Mouse (Mus musculus): ENCODE measurements around the gene Hoxb6. TPM values are rescaled to one million over a fixed set of nuclear protein-coding genes. Genes with fewer than 3 reads are reported as not detected.
A peak's percentile ranks its signal among the peaks of the same experiment; 100 is the strongest.

Hoxb6 gene
- total RNA-seq, 2 experiments from 2014 or later = not detected

DNA sequence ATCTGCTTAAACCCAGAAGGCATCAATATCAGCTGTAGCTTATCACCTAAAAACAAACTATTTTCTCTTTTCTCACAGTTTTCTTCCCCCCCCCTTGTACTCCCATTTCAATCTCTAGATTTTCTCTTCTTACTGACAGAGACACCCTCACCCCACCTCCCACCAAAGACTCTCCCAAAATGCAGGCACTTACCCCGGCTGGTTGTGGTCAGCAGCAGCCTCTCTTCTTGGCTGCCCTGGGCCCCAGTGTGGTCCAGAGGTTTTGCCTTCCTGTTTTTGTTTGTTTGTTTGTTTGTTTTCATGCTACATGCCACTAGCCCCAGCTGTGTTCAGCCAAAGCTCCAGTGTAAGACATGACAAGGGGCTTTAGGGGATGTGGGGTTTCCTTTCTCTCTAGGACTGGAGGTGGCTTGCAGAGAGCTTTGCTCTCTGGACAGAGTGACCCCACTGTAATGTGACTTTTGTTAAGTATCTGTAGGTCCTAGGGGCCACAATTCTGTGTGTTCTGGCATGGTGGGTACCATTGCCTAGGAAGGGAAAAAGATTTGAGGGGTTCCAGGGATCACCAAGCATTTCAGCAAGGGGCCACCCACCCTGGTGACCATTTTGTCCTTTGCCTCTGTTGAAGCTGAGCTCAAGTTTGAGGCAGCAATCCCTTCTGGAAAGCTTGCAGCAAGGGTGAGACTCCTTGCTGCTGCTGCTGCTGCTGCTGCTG is 24.1 kb upstream of the Hoxb6 start:
- DNase-seq = no peak
- intact Hi-C loops (cut with DNase I) = no loop called here

- no peak for DNase-seq
Observed at GRCm38 (mm10) chr11:96269869-96270268, 22.4 kb upstream of the Hoxb6 start.

DNA sequence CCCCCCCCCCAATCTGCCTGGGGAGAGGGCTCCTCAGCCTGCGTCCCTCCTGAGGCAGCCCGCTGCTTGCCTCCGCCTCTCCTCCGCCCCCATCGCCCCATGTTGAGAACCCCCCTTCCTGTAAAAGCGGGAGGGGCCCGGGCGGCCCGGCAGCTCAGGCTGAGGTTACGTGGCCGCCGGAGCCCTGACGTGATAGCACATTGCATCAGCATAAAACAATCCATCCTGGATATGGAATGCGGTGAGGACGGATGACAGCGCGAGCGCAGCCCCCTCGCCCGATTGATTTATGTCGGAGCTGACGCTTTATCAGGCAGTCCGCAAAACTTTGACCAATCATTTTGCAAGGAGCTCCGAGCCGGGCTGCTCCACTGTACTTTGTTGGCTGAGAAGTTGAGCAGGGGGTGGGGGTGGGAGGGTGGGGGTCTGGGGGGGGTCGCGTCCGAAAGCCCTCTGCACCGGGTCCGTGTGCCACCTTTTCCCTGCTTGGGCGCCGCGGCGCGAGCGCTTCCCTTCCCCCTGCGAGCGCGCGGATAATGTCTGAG is 21.2 kb upstream of the Hoxb6 start, which contains the start of gene Hoxb9:
TSS of gene Hoxb9 (plus strand) at position 462 of the 545 bp plus-strand sequence.
- intact Hi-C loops (cut with DNase I) = loop anchor here (10.0 kb wide), 1 partner anchor 266 kb away; the partner anchor contains the start of gene Igf2bp1
- no peak for DNase-seq

More at GRCm38 (mm10) chr11:96269869-96270268, 22.4 kb upstream of the Hoxb6 start:
- intact Hi-C loops (cut with DNase I) = loop anchor here (10.0 kb wide), 1 partner anchor 265 kb away; the partner anchor contains the start of gene Igf2bp1

- no peak for DNase-seq
- intact Hi-C loops (cut with DNase I) = loop anchor here (10.0 kb wide), 1 partner anchor 267 kb away; the partner anchor contains the start of gene Igf2bp1
Observed at GRCm38 (mm10) chr11:96271541-96272011, 20.7 kb upstream of the Hoxb6 start.

- DNase-seq = no peak
- intact Hi-C loops (cut with DNase I) = loop anchor here (10.0 kb wide), 1 partner anchor 267 kb away; the partner anchor contains the start of gene Igf2bp1
Observed at GRCm38 (mm10) chr11:96272024-96272921, 20.0 kb upstream of the Hoxb6 start.

GRCm38 (mm10) chr11:96274428-96274827 is 17.8 kb upstream of the Hoxb6 start:
- intact Hi-C loops (cut with DNase I) = loop anchor here (10.0 kb wide), 1 partner anchor 270 kb away; the partner anchor contains the start of gene Igf2bp1
- no peak for DNase-seq

- no peak for DNase-seq
- intact Hi-C loops (cut with DNase I) = loop anchor here (5.0 to 10.0 kb wide), 2 partner anchors 271 to 396 kb away; partner anchors contain the start of gene Igf2bp1
Observed at GRCm38 (mm10) chr11:96275896-96276295, 16.4 kb upstream of the Hoxb6 start.

DNA sequence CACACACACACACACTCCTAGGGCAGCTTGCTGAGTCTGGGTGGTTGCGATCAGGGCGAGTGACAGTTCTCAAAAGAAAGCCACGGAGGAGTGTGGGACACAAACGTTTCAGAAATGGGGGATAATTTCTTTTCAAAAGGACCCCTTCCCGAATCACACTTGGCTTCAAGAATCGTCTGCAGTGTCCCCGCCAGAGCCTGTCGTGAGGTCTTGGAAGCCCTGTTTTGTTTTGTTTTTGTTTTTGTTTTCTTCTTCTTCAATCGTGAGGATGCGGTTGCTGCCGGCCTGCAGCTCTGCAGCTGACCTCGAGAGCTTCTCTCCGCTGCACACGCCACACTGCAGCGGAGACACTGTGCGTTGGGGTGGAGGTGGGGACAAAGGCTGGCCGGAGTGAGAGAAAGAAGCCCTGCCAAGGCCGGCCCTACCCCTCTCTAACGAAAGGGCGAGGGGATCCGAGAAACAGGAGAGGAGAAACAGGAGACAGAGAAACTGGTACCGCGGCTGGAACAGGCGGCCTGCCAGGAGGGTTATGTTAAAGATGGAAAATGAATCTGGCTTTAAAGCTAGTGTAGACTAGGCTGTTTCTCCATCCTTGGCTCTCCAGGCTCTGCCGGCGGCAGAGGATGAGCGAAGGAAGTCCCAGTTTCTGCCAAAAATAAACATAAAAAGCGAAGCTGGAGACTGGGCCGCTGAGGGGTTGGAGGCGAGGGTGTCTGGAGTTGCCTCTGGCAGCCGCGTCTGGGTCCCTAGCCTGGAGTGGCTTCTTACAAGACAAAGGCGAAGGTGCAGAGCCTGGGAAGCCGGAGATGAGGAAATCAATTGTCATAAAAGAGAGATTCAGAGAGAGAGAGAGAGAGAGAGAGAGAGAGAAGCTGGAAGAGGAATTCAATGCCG is 14.9 kb upstream of the Hoxb6 start:
- intact Hi-C loops (cut with DNase I) = loop anchor here (1.0 to 10.0 kb wide), 6 partner anchors 17 to 583 kb away; partner anchors contain the start of gene Igf2bp1
- no peak for DNase-seq

DNA sequence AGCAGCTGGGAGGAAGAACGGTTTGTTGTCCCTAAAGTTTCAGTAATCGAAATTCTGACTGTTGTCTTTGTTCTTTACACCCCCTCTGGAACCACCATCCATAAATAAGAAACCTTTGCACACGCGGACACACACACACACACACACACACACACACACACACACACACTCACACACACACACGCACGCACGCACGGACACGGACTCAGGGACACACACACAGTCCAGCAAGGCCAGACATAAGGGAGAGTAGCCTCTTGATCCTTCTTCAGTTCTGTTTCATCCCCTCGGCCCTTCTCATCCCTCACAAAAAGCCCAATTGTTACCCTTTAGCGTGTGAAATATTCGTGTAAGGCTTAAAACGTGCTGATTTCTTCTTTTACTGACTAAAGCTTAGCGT is 14.0 kb upstream of the Hoxb6 start:
- intact Hi-C loops (cut with DNase I) = loop anchor here (2.0 to 10.0 kb wide), 5 partner anchors 16 to 582 kb away; partner anchors contain the start of gene Igf2bp1
- no peak for DNase-seq

DNA sequence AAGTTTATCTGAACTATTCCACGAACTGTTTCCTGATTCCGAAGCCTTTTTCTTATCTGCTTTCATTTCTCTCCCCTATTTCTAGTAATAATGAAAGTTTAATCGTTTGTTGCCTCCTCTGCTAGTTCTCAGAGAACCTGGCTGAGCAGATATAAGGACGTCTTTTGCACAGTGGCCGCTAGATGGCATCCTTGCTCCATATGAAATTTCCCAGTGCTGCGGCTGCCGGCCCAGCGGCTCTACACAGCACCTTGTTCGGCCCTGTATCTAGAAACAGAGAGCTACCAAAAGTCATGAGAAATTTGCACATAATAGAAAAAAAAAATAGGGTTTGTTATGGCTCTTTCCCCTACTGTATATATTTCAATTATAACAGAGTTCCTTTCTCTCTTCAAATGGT is 13.5 kb upstream of the Hoxb6 start:
- intact Hi-C loops (cut with DNase I) = loop anchor here (1.0 to 10.0 kb wide), 6 partner anchors 16 to 582 kb away; partner anchors contain the start of gene Igf2bp1
- DNase-seq = peak; percentile 89 to 90

- DNase-seq = no peak
- intact Hi-C loops (cut with DNase I) = loop anchor here (1.0 to 10.0 kb wide), 6 partner anchors 15 to 581 kb away; partner anchors contain the start of gene Igf2bp1
Observed at GRCm38 (mm10) chr11:96279421-96280233, 12.6 kb upstream of the Hoxb6 start.

DNA sequence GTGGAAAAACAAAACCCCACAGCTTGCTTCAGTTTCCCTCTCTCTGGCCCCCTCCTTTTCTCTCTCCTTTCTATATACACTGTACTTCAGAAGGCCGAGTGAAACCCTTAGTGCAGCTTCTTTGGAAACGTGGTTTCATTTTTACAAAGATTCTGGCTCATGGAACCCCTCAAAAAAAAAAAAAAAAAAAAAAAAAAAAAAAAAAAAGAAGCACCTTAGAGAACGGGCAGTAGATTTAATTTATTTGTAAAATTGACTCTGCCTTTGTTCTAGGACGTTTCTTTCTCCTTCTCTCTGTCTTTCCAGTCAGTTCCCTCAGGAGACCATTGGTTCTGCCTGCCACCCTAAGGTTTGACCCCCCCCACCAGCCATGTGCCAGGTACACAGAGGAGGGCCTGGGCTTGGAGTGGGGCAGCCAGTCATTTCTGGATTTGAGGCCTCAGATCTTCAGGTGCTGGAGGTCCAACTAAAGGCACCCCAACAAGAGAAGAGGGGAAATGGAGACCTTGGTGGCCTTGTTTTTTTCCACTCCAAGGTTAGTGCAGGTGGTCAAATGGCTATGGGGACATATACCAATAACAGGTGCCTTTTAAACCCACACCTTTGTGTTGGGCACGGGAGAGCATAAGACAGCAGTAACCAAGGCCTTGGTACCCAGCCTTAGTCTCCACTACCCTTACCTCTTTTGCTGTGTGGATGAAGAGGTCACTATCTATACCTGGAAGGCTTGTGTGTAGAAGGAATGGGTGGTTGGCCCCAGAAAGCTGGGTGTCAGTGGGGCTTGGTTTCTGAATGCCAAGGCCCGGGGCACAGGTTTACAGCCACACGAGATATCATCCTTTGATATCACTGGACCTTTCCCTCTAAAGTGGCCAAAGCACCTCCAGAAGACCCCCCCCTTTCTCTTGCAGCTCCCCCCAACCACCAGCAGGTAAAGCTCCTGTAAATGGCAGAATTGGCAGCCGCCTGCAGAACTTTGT is 11.6 kb upstream of the Hoxb6 start:
- intact Hi-C loops (cut with DNase I) = no loop called here
- DNase-seq = no peak

DNA sequence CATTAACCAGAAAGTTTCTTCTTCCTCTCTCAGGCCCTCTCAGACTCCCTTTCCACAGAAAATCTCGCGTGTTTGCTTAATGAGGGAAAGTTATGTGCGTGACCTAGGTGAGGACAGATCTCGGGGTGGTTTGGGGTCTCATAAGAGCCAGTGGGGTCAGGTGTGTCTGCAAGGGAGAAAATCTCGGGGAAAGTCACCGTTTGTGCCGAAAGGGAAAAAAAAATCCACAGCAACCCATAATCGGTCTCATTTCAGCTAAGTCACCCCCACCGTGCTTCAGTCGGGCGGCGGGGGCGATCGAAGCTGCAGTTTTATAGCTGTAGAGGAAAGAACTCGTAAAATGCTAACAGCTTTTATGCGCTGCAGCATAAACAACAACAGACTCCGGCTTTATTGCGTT is 10.9 kb upstream of the Hoxb6 start:
- no peak for DNase-seq
- intact Hi-C loops (cut with DNase I) = no loop called here

DNA sequence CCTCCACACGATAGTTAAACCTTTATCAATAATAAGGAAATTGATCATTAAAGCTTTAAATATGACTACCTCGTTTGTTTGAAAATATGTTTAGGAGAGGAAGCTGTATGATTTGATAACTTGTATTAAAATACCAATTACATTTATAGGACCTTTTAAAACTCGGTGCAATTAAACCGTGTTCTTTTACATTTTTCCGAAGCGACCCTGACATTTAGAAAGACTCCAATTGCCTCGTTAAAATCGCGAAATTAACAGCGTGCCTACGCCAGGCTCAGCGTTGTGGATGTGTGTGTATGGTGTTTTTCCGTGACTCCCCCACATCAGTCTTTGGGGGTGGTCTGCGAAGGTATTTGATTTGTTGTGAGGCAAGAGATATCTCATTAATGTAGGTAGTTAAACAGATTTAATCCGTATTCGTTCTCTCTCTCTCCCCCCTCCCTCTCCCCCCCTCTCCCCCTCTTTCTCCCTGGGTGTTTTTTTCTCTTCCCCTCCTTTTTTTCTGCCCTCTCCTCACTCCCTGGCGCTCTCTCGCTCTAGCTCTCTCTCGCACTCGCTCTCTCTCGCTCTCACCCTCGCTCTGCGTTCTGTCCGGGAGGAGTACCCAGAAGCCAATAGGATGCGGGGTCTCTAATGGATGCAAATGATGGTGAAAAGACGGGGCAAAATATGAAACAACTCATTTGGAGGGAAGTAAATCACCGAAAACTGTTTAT is 10.3 kb upstream of the Hoxb6 start, which contains the start of gene Hoxb8:
TSS of gene Hoxb8 (plus strand) at position 51 of the 716 bp plus-strand sequence.
- intact Hi-C loops (cut with DNase I) = no loop called here
- no peak for DNase-seq

- no peak for DNase-seq
- intact Hi-C loops (cut with DNase I) = no loop called here
Observed at GRCm38 (mm10) chr11:96282795-96283430, 9.4 kb upstream of the Hoxb6 start.

All from heart, postnatal 10 days (tissue).